Mouse (Mus musculus) CH12.LX (cell line): ENCODE measurements around the gene Cdh10. TPM values are rescaled to one million over a fixed set of nuclear protein-coding genes. Genes with fewer than 3 reads are reported as not detected.

Experiments used
- DNase-seq: peaks from one replicate; pipeline ENCODE4 v3.0.0-alpha.2; 2013; ENCODE audit errors: extremely low read depth
- H3K27ac ChIP-seq: 2 replicates; pipeline ENCODE4 v1.5.1; 2012; ENCODE audit warnings: low read depth, mild to moderate bottlenecking, control low read depth, moderate library complexity; ENCODE audit not compliant: insufficient read depth
- H3K27me3 ChIP-seq: replicated peaks from 2 replicates; pipeline ENCODE3; 2012; ENCODE audit warnings: inconsistent platforms
- H3K36me3 ChIP-seq, 2 experiments: replicated peaks in 1 of 2; 2 replicates each; pipeline versions ENCODE3 to v1.6.1; 2012; ENCODE audit warnings: inconsistent platforms in 1 of 2, low read length in 1 of 2, mild to moderate bottlenecking in 1 of 2, mixed read lengths in 1 of 2, moderate library complexity in 1 of 2; ENCODE audit not compliant: control insufficient read depth in 1 of 2, insufficient read depth in 1 of 2
- H3K4me1 ChIP-seq, 2 experiments: 2 replicates each; pipeline ENCODE4 v1.6.1; 2012; ENCODE audit warnings: inconsistent platforms in 1 of 2, moderate library complexity in 1 of 2; ENCODE audit not compliant: insufficient read depth in 2 of 2, control insufficient read depth in 1 of 2
- H3K4me2 ChIP-seq: 2 replicates; pipeline ENCODE4 v1.6.1; 2012; ENCODE audit warnings: low read depth, mild to moderate bottlenecking, control low read depth; ENCODE audit not compliant: poor library complexity, insufficient read depth, severe bottlenecking
- H3K4me3 ChIP-seq, 3 experiments: fragments of 150-350 bp in 1 of 3; sonication (generic) in 1 of 3; replicated peaks in 1 of 3; 2 replicates each; pipeline versions ENCODE3 to v1.5.1; 2011 to 2012; ENCODE audit warnings: low read depth in 2 of 3, low read length in 2 of 3, mild to moderate bottlenecking in 2 of 3, moderate library complexity in 2 of 3, control low read depth in 1 of 3, improper control_type of control experiment in 1 of 3, inconsistent platforms in 1 of 3, mixed read lengths in 1 of 3; ENCODE audit not compliant: poor library complexity in 1 of 3
- H3K79me2 ChIP-seq: replicated peaks from 2 replicates; pipeline ENCODE4 v1.6.1; 2012; ENCODE audit warnings: mild to moderate bottlenecking, moderate library complexity; ENCODE audit not compliant: control insufficient read depth, poor library complexity, insufficient read depth, severe bottlenecking; ENCODE audit errors: extremely low read depth
- H3K9ac ChIP-seq: 2 replicates; pipeline ENCODE4 v1.6.1; 2012; ENCODE audit warnings: low read depth, mild to moderate bottlenecking, control low read depth, moderate library complexity; ENCODE audit not compliant: insufficient read depth
- H3K9me3 ChIP-seq: replicated peaks from 2 replicates; pipeline ENCODE3; 2012; ENCODE audit warnings: low read length, inconsistent platforms, mixed read lengths
- BHLHE40 ChIP-seq: IDR thresholded peaks from 2 replicates; pipeline ENCODE4 v1.6.1; 2011; ENCODE audit warnings: mild to moderate bottlenecking, low read depth, low read length, improper control_type of control experiment
- CHD1 ChIP-seq: IDR thresholded peaks from 2 replicates; pipeline ENCODE4 v1.6.1; 2012; ENCODE audit warnings: low read depth, low read length, improper control_type of control experiment, inconsistent platforms
- CHD2 ChIP-seq: IDR thresholded peaks from 2 replicates; pipeline ENCODE4 v1.6.1; 2011; ENCODE audit warnings: low read length, improper control_type of control experiment
- CTCF ChIP-seq, 2 experiments: IDR thresholded peaks in 1 of 2; conservative IDR thresholded peaks in 1 of 2; 2 replicates each; pipeline ENCODE4 v1.5.1; 2011 to 2012; ENCODE audit warnings: low read depth in 2 of 2, low read length in 2 of 2, improper control_type of control experiment in 1 of 2, inconsistent platforms in 1 of 2, mild to moderate bottlenecking in 1 of 2, moderate library complexity in 1 of 2
- E2F4 ChIP-seq: IDR thresholded peaks from 2 replicates; pipeline ENCODE4 v1.6.1; 2011; ENCODE audit warnings: low read depth, low read length, improper control_type of control experiment; ENCODE audit not compliant: insufficient replicate concordance
- EP300 ChIP-seq: IDR thresholded peaks from 2 replicates; pipeline ENCODE4 v1.6.1; 2011; ENCODE audit warnings: low read length, improper control_type of control experiment
- HCFC1 ChIP-seq: IDR thresholded peaks from 2 replicates; pipeline ENCODE4 v1.6.1; 2012; ENCODE audit warnings: low read depth, mild to moderate bottlenecking, inconsistent platforms, low read length, improper control_type of control experiment
- JUN ChIP-seq: IDR thresholded peaks from 2 replicates; pipeline ENCODE4 v1.6.1; 2011; ENCODE audit warnings: low read depth, mild to moderate bottlenecking, low read length, improper control_type of control experiment, moderate library complexity; ENCODE audit not compliant: insufficient read depth
- JUND ChIP-seq: conservative IDR thresholded peaks from 2 replicates; pipeline ENCODE4 v1.6.1; 2011; ENCODE audit warnings: low read depth, low read length, improper control_type of control experiment
- MAFK ChIP-seq: IDR thresholded peaks from 2 replicates; pipeline ENCODE4 v1.6.1; 2011; ENCODE audit warnings: low read length, improper control_type of control experiment; ENCODE audit not compliant: insufficient replicate concordance
- MAX ChIP-seq: IDR thresholded peaks from 2 replicates; pipeline ENCODE4 v1.6.1; 2011; ENCODE audit warnings: low read length, improper control_type of control experiment
- MAZ ChIP-seq: IDR thresholded peaks from 2 replicates; pipeline ENCODE4 v1.6.1; 2012; ENCODE audit warnings: low read depth, mild to moderate bottlenecking, inconsistent platforms, low read length, improper control_type of control experiment, moderate library complexity
- MEF2A ChIP-seq: IDR thresholded peaks from 2 replicates; pipeline ENCODE4 v1.6.1; 2014; ENCODE audit warnings: low read depth, mild to moderate bottlenecking, inconsistent platforms, low read length, improper control_type of control experiment, borderline replicate concordance
- MXI1 ChIP-seq: IDR thresholded peaks from 2 replicates; pipeline ENCODE4 v1.6.1; 2011; ENCODE audit warnings: mild to moderate bottlenecking, low read depth, low read length, improper control_type of control experiment
- MYC ChIP-seq: IDR thresholded peaks from 2 replicates; pipeline ENCODE4 v1.6.1; 2011; ENCODE audit warnings: low read depth, mild to moderate bottlenecking, improper control_type of control experiment, low read length
- POLR2A ChIP-seq: IDR thresholded peaks from 2 replicates; pipeline ENCODE4 v1.6.1; 2011; ENCODE audit warnings: low read depth, mild to moderate bottlenecking, improper control_type of control experiment, low read length
- POLR2AphosphoS2 ChIP-seq: IDR thresholded peaks from 2 replicates; pipeline ENCODE4 v1.6.1; 2011; ENCODE audit warnings: low read depth, low read length, improper control_type of control experiment
- RCOR1 ChIP-seq: conservative IDR thresholded peaks from 2 replicates; pipeline ENCODE4 v1.6.1; 2012; ENCODE audit warnings: low read depth, mild to moderate bottlenecking, inconsistent platforms, low read length, improper control_type of control experiment
- TCF12 ChIP-seq: IDR thresholded peaks from 2 replicates; pipeline ENCODE4 v1.6.1; 2014; ENCODE audit warnings: low read depth, mild to moderate bottlenecking, inconsistent platforms, low read length, improper control_type of control experiment
- UBTF ChIP-seq: IDR thresholded peaks from 2 replicates; pipeline ENCODE4 v1.6.1; 2012; ENCODE audit warnings: low read depth, mild to moderate bottlenecking, inconsistent platforms, low read length, improper control_type of control experiment, moderate library complexity
- ZC3H11A ChIP-seq: IDR thresholded peaks from 2 replicates; pipeline ENCODE4 v1.6.1; 2012; ENCODE audit warnings: low read depth, mild to moderate bottlenecking, inconsistent platforms, low read length, improper control_type of control experiment
- ZMIZ1 ChIP-seq: IDR thresholded peaks from 2 replicates; pipeline ENCODE4 v1.6.1; 2012; ENCODE audit warnings: low read depth, mild to moderate bottlenecking, inconsistent platforms, low read length, improper control_type of control experiment
- dilution Hi-C: fragments of 300-500 bp; cut with MboI; formaldehyde crosslinking; loops from 2 replicates; pipeline ENCODE4 v1.14.3; 2020; ENCODE audit warnings: low sequenced_read_pairs; ENCODE audit not compliant: extremely low pct_unique_long_range_greater_than_20kb, extremely low pct_ligation_motif_present
- in situ Hi-C: fragments of 300-500 bp; cut with MboI; formaldehyde crosslinking; loops from 3 replicates; pipeline ENCODE4 v1.14.3; 2019; ENCODE audit warnings: low sequenced_read_pairs, low pct_ligation_motif_present, low pct_unique_long_range_greater_than_20kb, mixed read lengths
- polyA plus RNA-seq: library from polyadenylated mRNA; unstranded; fragments of >175 nt; gene quantifications from 2 replicates; pipeline ENCODE4 v1.2.1, GENCODE M21; 2012; ENCODE audit warnings: low read depth; ENCODE audit not compliant: insufficient read length
- total RNA-seq, 2 experiments: library from RNA; depleted of rRNA; stranded (reverse); fragments of 300-350 nt in 1 of 2; fragments of >200 nt in 1 of 2; gene quantifications; 2 replicates each; pipeline ENCODE4 v1.2.3; 2012 to 2014

Cdh10 gene
- total and polyA plus RNA-seq, 3 experiments: not detected

- Histone ChIP-seq H3K4me2 (no peak overlapping the region), H3K9ac (no peak overlapping the region), H3K27ac (no peak overlapping the region), H3K36me3 (no peaks in the 10 kb centered on the region), H3K9me3 (peaks cover 36% of the 10 kb centered on the region), H3K79me2 (no peaks in the 10 kb centered on the region), H3K4me3 (no peak overlapping the region), H3K27me3 (no peaks in the 10 kb centered on the region), H3K4me1 (no peaks in the 10 kb centered on the region)
- in situ Hi-C loops (no loop called here), dilution Hi-C loops (no loop called here)
- no peak for DNase-seq
- TF ChIP-seq JUN (no peak), BHLHE40 (no peak), HCFC1 (no peak), UBTF (no peak), CTCF (conservative IDR thresholded peaks at IDR 0.05 in 1 of 2, IDR thresholded peaks at IDR 0.05 in 1 of 2; ENCODE audit: low read depth in 2 of 2, low read length in 2 of 2) (no peak), EP300 (no peak)
Measured at GRCm38 (mm10) chr15:18900776-18901175, 82.0 kb downstream of the Cdh10 start.

GRCm38 (mm10) chr15:18904131-18904530 is 85.4 kb downstream of the Cdh10 start:
- dilution Hi-C loops (no loop called here), in situ Hi-C loops (no loop called here)
- Histone ChIP-seq H3K4me1 (no peaks in the 10 kb centered on the region), H3K27me3 (no peaks in the 10 kb centered on the region), H3K9ac (no peak overlapping the region), H3K27ac (no peak overlapping the region), H3K4me3 (no peak overlapping the region), H3K36me3 (no peaks in the 10 kb centered on the region), H3K9me3 (peaks cover 36% of the 10 kb centered on the region), H3K79me2 (no peaks in the 10 kb centered on the region), H3K4me2 (no peak overlapping the region)
- DNase-seq: no peak
- TF ChIP-seq E2F4 (no peak), POLR2AphosphoS2 (no peak), MAX (no peak), POLR2A (no peak), MAFK (no peak), ZMIZ1 (no peak), CHD2 (no peak), JUND (no peak), ZC3H11A (no peak), RCOR1 (no peak), MAZ (no peak), MXI1 (no peak), TCF12 (no peak), MYC (no peak), MEF2A (no peak), CHD1 (no peak), UBTF (no peak)
